31 mouse cellular contexts compared by ENCODE assay signal in the genomic region with DNA sequence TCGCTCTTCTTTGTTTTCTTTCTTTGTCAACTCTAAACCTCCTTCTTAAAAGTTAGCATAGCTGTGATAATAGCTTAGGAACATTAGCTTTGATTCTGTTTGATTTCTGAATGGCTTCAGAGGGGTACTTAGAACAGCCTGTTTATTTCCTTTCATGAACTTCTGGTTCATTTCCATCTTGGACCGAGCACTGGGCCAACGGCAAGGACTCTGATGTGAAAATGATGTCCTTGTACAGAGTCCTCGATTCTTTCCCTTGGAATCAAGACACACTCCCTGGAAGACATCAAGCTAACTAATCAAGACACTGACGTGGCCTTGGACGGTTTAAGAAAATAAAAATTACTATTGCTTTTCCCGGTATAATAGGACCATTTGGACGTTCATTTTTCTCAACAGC. TPM values are rescaled to one million over a fixed set of nuclear protein-coding genes. Genes with fewer than 3 reads are reported as not detected.
A peak's percentile ranks its signal among the peaks of the same experiment; 100 is the strongest.
DNase-seq lines count a peak whose midpoint lies in the region; ATAC-seq and TF ChIP-seq lines count a peak whose summit lies in the region.
"Had no signal": no experiment of that assay in that cellular context is flagged by ENCODE, and none has a peak within 500 bp of the region (broad histone marks: within the 10 kb centered on the region; RNA-seq: fewer than 3 reads in every experiment).

No protein-coding gene starts in this region.

- H3K4me2 ChIP-seq in heart, embryonic 11.5 days: no peak overlapping the region
- H3K4me2 ChIP-seq: limb, embryonic 15.5 days; liver, embryonic 13.5 days; midbrain, embryonic 11.5 days; neural tube, embryonic 12.5 days; stomach, embryonic 15.5 days had no signal

- no peaks in the 10 kb centered on the region for H3K36me3 ChIP-seq in heart, embryonic 11.5 days (ENCODE audit: control insufficient read depth, insufficient read depth, low read length)
- H3K36me3 ChIP-seq: G1E; hindbrain, embryonic 10.5 days; limb, embryonic 10.5 days; limb, embryonic 15.5 days; liver, embryonic 13.5 days; stomach, embryonic 15.5 days had no signal

- no peaks in the 10 kb centered on the region for H3K4me1 ChIP-seq in heart, embryonic 11.5 days (ENCODE audit: control insufficient read depth, insufficient read depth, low read length)
- H3K4me1 ChIP-seq: liver, embryonic 13.5 days had no signal

- intact Hi-C loops in gastrocnemius, adult 2 months (cut with DNase I): no loop called here
- intact Hi-C loops in gastrocnemius, postnatal 36 days (cut with DNase I): no loop called here

- no peak for ATAC-seq in heart, embryonic 11.5 days (replicated peaks; ENCODE audit: insufficient number of reproducible peaks, low FRiP score, low TSS enrichment)
- ATAC-seq: forebrain, embryonic 16.5 days; hindbrain, embryonic 16.5 days; midbrain, embryonic 16.5 days had no signal

- H3K4me3 ChIP-seq in gastrocnemius, adult 2 months: no peak overlapping the region
- no peak overlapping the region for H3K4me3 ChIP-seq in heart, embryonic 11.5 days (ENCODE audit: low read depth, low read length)
- H3K4me3 ChIP-seq: erythroblast, embryonic 14.5 days; hindbrain, embryonic 10.5 days; limb, embryonic 10.5 days; limb, embryonic 15.5 days; liver, embryonic 13.5 days; myocyte; neural tube, embryonic 12.5 days; stomach, embryonic 15.5 days had no signal

- H3K27ac ChIP-seq in gastrocnemius, adult 2 months: no peak overlapping the region
- H3K27ac ChIP-seq in heart, embryonic 11.5 days (ENCODE audit: low read depth, low read length): no peak overlapping the region
- H3K27ac ChIP-seq: hindbrain, embryonic 10.5 days; kidney, postnatal 0 days; limb, embryonic 10.5 days; limb, embryonic 15.5 days; liver, embryonic 13.5 days; neural tube, embryonic 12.5 days; stomach, embryonic 15.5 days had no signal

- WGBS in heart, embryonic 11.5 days (ENCODE audit: insufficient replicate concordance): 76% methylated on average over 8 of the region's 8 CpGs

- no peaks in the 10 kb centered on the region; the same call in 1 of the 2 replicates for H3K27me3 ChIP-seq in heart, embryonic 11.5 days (ENCODE audit: control insufficient read depth, insufficient read depth, low read length)
- H3K27me3 ChIP-seq: limb, embryonic 15.5 days; liver, embryonic 13.5 days; neural tube, embryonic 12.5 days; stomach, embryonic 15.5 days had no signal

- no peak for TF ChIP-seq CTCF in gastrocnemius, adult 2 months (IDR thresholded peaks at IDR 0.05)

- DNase-seq in gastrocnemius, adult 2 months: peak; percentile 36
- no peak for DNase-seq in gastrocnemius, postnatal 36 days
- peak; percentile 27 to 34 for DNase-seq in heart, adult 9 months (ENCODE audit: low spot score in 2 of 2)
- peak; percentile 37 for DNase-seq in testis, postnatal 14 days (ENCODE audit: low spot score)
- no peak for DNase-seq in testis, postnatal 10 days (ENCODE audit: low spot score)
- no peak for DNase-seq in kidney, adult 9 months
- DNase-seq: adrenal gland, adult 8-10 months; cerebellum, adult 2 months; cerebellum, postnatal 14 days; kidney, adult 18-20 months; kidney, postnatal 4 days; layer of hippocampus, adult 9-11 months; liver, embryonic 13.5 days; lung, postnatal 14 days; thymus, adult 18-20 months; thymus, postnatal 25 days had no signal

- no peak overlapping the region for H3K9ac ChIP-seq in heart, embryonic 11.5 days (ENCODE audit: low read depth, low read length)
- H3K9ac ChIP-seq: limb, embryonic 15.5 days; liver, embryonic 13.5 days; neural tube, embryonic 12.5 days; stomach, embryonic 15.5 days had no signal

- H3K9me3 ChIP-seq in heart, embryonic 11.5 days (replicated peaks; ENCODE audit: control insufficient read depth, low read length): no peaks in the 10 kb centered on the region
- H3K9me3 ChIP-seq: hindbrain, embryonic 10.5 days; limb, embryonic 10.5 days; limb, embryonic 15.5 days; liver, embryonic 13.5 days; neural tube, embryonic 12.5 days; stomach, embryonic 15.5 days had no signal

RNA-seq across cellular contexts. Expression of a gene that starts 31.7 kb away (rescaled TPM):
- 1 to 10 TPM; 3.9 to 4.5 TPM for total RNA-seq in gastrocnemius, adult 2 months (2021)
- 1 to 10 TPM; 3.5 to 4.0 TPM for total RNA-seq in gastrocnemius, postnatal 36 days (2021)
- polyA plus RNA-seq in heart, embryonic 11.5 days (2014; fragmentation: Nextera tagmentation; extraction: Ambion mirVana): 3.1 and 4.7 TPM in 2 replicates
- total RNA-seq: megakaryocyte, adult 5-6 weeks had no signal
- polyA plus RNA-seq: erythroblast, embryonic 14.5 days; G1E; myocyte had no signal

Comparison
In these comparisons a context has a peak if more than half of its experiments do, and no peak if none do; other contexts are left out.
1. DNase-seq: peak in gastrocnemius, adult 2 months (single experiment), heart, adult 9 months (2 of 2) and testis, postnatal 14 days (single experiment); none in gastrocnemius, postnatal 36 days (0 of 2), testis, postnatal 10 days (single experiment) and kidney, adult 9 months (single experiment).